Mouse (Mus musculus): ENCODE results near the gene St3gal2. TPM values are rescaled to one million over a fixed set of nuclear protein-coding genes. Genes with fewer than 3 reads are reported as not detected.
A peak's percentile ranks its signal among the peaks of the same experiment; 100 is the strongest.
"Not testable (repeated sequence)": the region's sequence is repeated elsewhere in the genome, so short reads cannot be mapped to it uniquely, and the experiment has no call there.

The St3gal2 gene
- 20.2 and 25.4 TPM in 2 replicates for polyA plus RNA-seq (2012; rRNA removed)

DNA sequence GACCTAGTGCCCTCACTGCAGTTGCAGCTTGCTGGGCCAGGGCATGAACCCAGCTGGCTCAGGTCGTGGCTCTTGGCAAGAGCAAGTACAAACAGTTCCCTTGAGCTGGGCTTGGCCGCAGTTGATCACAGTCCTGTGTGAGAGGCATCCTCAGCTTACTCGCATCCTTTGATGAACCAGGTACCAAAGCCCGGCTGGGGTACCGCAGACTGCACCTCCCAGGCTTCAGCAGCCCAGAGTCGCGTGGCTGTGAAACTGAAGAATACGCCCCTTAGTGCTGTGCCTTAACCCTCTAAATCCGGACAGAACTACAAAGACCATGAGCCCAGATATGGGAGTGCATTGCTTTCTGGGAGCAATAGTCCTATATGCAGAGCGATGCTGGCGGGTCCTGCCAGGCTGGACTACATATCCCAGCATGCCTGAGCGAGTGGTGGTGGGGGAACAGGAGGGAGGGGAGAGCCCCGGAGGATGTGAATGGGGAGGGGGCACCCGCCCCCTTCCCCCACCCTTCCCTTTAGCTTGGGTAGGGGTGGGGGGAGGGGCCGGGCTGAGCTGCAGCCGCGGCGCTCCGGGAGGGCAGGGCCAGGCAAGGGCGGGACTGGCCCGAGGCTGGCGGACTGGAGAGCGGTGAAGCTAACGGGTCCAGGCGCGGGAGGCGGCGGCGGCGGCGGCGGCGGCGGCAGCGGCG is at the start of gene St3gal2:
TSS of gene St3gal2 (plus strand) at position 582 of the 691 bp plus-strand sequence.
- peak; percentile 62 for DNase-seq (ENCODE audit: low spot score)

- no peak for DNase-seq (ENCODE audit: low spot score)
Observed at GRCm38 (mm10) chr8:110870501-110870900, 49.2 kb upstream of the St3gal2 start.

DNA sequence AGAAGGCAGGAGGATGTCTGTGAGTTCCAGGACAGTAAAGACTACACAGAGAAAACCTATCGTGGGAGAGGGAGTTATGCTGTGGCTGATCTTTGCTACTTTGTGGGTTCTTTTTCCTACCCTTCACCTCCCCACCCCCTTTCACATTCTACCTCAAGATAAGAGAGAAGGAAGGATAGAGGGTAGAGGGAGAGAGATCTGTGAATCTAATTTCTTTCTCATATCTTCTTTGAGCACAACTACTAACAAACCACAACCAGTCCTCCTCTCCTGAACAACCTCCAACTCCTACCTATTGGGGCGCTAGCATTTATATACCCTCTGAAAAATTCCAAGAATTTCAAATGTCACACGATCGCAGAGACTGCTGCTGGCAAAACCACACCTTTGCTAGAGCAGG is 41.9 kb upstream of the St3gal2 start:
- no peak for DNase-seq (ENCODE audit: low spot score)

DNA sequence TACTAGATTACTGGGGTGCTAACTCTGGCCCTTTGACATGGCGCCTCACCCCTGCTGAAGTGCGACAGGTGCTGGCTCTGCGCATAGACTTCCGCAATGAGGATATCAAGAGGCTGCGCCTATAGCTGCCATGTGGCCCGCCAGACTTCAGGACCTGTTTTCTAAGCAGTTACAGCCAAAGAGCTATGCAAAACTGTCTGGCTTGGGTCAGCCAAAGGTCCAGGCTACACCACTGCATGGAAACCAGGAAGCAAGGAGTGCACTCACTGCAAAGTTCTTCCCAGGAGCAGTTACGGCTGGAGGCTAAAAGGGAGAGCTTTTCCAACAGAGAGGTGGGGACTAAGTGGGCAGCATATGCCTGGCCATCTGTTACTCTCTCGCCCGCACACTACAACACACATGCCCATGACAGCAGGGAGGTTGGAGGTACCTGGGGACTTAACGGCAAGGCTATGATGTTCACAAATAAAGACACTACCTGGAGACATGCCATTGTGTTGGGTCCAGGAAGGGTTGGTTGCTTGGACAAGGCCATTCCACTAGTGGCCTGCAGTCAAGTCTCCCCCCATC is 37.9 kb upstream of the St3gal2 start:
- DNase-seq (ENCODE audit: low spot score) = no peak

GRCm38 (mm10) chr8:110883824-110884223 is 35.9 kb upstream of the St3gal2 start:
- DNase-seq (ENCODE audit: low spot score) = no peak

- DNase-seq (ENCODE audit: low spot score) = no peak
Observed at GRCm38 (mm10) chr8:110886634-110887033, 33.1 kb upstream of the St3gal2 start.

DNA sequence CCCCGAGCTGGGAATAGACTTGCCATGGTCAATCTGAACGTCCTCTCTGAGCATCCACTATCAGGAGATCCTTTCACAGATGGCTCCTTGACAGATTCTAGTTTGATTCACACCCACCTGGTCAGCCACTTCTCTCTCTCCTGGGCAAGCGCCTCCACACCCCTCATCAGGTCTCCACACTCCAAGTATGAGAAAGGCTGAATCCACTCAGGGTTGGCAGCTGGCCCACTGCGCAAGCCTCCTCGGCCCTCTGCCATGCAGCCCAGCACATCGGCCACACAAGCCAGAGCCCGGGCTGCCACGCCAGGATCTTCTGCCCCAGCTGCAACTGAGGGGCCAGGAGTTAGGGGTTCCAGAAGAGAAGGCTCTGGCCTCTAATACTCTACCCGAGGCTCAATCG is 32.2 kb upstream of the St3gal2 start:
- no peak for DNase-seq (ENCODE audit: low spot score)

DNA sequence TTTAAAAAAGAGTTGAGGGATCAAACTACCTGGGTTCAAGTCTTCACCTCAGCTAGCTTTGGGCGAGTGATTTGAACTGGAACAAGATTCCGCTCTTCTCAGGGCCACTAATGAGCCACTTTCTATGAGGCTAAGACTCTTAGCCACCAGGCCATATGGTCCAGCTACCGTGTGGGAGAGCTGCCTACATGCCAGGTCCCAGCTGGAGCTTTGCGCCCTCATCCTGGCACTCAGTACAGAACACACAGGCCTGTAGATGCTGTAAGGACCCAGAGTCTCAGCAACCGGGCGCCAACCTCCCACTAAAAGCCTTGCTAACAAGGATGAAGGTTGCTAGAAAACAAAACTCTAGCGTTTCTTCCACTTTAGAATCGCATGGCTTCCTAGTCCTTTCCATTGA is 31.3 kb upstream of the St3gal2 start:
- DNase-seq (ENCODE audit: low spot score) = no peak

GRCm38 (mm10) chr8:110888860-110889259 is 30.9 kb upstream of the St3gal2 start:
- DNase-seq (ENCODE audit: low spot score) = no peak

DNA sequence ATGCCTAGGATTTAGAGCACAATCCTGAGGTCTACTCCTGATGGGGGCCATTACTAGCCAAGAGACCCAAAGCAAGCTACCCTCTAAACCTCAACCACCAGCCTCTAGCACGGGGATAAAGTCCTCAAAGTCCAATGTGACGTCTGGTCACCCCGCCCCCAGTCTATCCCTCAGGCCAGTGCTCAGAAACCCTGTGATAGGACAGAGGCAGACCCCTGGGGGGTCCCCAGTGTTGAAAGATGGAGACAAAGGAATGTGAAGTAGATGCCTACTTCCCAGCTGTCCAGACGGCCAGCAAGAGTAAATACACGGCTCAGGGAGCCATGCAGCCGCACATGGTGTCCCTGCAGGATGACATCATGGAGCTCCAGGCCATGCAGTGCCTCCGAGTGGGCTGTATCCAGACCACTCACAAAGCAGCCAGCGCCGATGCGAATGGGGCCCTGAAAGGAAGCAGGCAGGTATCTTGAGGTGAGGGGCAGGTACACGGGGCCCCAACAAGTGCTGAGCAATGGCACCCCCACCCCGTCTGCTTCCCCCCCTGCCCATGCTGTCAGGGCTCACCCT is 29.7 kb upstream of the St3gal2 start:
- DNase-seq (ENCODE audit: low spot score) = no peak

- no peak for DNase-seq (ENCODE audit: low spot score)
Observed at GRCm38 (mm10) chr8:110892040-110892439, 27.7 kb upstream of the St3gal2 start.

DNA sequence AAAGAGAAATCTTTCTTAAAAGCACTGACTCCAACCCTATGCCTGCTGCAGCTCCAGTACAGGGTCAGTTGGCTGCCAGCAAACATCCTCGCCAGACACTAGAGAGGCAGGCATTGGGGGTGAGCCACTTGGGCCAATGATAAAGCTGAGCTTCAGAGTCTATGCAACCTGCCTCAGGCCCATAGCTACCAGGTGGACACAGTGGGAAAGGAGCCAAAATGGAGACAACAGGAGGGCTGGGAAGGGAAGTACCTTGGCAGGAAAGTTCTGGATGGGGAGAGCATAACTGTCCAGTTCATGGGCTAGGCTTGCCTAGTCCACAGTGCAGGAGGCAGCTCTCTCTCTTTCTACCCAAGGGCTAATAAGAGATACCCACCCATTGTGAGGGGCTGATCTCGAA is 26.8 kb upstream of the St3gal2 start:
- no peak for DNase-seq (ENCODE audit: low spot score)

- no peak for DNase-seq (ENCODE audit: low spot score)
Observed at GRCm38 (mm10) chr8:110894851-110895250, 24.9 kb upstream of the St3gal2 start.

GRCm38 (mm10) chr8:110895254-110895653 is 24.5 kb upstream of the St3gal2 start:
- DNase-seq (ENCODE audit: low spot score) = no peak

DNA sequence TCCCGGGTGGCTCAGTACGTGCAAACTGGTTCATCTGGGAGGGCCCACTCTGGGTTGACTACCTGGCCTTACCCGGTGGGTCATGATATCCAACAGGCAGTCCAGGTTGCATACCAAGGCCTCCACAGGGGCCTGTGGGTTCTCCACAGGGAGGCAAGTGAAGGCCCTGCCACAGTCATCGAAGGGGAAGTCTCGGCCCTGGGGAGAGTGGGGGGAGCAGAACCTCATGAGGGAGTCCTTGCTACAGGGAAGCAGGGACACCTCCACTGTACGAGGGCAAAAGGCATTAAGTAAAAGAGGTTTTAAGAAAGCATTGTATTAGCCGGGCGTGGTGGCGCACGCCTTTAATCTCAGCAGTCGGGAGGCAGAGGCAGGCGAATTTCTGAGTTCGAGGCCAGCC is 23.9 kb upstream of the St3gal2 start:
- no peak for DNase-seq (ENCODE audit: low spot score)

DNA sequence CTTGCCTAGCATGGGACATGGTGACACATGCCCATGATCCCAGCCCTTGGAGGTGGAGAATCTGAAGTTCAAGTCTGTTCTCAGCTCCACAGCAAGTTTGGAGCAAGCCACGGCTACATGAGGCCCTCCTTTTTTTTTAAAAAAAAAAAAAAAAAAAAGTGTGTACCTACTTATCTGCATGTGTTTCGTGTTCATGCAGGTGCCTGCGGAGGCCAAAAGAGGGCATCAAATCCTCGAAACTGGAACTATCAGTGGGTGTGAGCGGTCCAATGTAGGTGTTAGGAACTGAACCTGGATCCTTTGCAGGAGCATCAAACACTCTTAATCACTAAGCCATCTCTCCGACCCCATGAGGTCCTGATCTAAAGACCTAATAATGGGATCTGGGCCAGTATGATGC is 22.2 kb upstream of the St3gal2 start:
- no peak for DNase-seq (ENCODE audit: low spot score)

DNA sequence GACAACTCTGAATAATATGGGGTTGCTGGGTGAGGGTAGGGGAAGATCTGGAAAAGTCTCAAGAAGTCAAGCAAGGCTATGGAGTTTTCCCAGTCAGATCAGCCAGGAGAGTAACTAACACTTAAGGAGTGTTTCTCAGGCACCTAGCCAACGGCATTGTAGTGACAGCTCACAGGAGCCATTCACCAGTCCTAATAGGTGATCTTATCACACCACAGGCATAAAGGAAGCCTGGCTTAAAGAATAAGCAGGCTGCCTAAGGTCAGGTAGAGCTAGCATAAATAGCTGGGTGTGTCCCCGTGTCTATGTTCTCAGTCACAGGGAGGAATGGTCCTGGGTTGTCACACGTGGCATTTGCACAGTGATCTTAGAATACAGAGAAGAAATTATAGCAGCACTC is 18.7 kb upstream of the St3gal2 start:
- DNase-seq (ENCODE audit: low spot score) = no peak

DNA sequence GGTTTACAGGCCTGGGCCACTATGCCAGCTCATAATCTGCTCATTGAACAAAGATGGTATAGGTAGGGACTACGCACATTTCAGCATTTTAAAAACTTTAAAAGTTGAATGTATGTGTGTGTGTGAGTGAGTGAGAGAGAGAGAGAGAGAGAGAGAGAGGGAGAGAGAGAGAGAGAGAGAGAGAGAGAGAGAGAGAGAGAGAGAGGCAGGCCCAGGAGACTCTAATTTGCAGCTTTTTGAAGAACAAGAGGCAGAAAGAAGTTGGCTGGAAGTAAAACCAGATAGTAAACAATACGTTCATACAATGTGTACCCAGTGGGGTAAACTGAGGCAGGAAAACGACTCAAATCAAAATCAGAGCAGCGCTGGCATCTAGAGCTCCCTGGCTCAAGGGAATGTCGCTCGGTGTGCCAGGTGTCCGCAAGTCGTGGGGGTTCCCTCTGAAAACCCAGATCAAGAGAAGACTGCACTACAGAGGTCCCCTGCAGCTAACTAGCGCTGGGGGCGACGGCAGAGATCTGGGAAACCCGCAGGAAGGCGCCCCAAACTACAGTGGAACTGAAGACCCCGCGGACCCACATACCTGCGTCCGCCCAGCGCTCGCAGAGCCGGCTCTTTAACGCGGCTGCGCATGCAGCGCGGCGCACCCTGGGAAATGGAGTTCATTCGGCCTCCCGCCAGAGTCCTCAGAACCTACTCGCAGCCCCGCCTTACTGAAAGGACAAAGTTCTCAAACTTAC is 17.7 kb upstream of the St3gal2 start, which contains the start of gene Fuk:
TSS of gene Fuk (minus strand) at position 650 of the 740 bp plus-strand sequence.
- DNase-seq (ENCODE audit: low spot score) = peak; percentile 64

DNA sequence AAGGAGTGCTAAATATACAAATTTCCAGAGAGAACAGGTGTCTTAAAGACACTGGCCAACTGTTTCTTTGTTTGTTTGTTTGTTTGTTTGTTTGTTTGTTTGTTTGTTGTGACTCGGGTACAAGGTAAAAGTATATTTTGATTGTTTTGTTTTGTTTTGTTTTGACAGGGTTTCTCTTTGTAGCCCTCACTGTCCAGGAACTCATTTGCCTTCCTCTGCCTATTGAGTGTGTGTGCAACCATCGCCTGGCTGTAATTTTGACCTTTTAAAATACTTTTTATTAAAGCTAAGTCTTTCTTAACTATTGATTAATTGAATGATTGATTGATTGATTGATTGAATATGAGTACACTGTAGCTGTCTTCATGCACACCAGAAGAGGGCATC is 17.1 kb upstream of the St3gal2 start:
- no peak for DNase-seq (ENCODE audit: low spot score)

DNA sequence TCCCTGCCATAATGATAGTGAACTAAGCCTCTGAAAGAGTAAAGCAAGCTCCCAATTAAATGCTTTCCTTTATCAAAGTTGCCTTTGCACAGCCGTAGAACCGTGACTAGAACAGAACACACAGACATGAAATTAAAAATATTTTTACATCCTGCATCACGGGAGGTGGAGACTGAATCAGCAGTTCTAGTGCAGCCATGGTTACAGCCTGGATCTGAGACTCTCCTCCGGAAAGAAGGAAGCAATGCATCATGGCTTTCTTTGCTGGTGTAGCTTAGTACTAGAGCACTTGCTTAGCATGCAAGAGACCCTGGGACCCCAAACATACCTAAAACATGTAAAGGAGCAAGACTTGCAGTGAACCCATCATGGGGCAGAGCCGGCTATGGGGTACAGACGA is 14.3 kb upstream of the St3gal2 start:
- no peak for DNase-seq (ENCODE audit: low spot score)

- DNase-seq (ENCODE audit: low spot score) = no peak
Observed at GRCm38 (mm10) chr8:110906682-110907081, 13.0 kb upstream of the St3gal2 start.

DNA sequence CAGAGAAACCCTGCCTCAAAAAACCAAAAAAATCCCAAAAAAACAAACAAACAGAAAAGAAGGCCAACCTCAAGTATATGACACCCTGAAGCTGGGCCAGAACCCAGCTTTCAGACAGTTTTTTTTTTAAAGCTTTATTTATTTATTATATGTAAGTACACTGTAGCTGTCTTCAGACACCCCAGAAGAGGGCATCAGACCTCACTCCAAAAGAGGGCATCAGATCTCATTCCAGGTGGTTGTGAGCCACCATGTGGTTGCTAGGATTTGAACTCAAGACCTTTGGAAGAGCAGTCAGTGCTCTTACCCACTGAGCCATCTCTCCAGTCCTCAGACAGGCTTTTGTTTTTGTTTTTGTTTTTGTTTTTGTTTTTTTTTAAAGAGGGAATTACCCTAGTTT is 9.9 kb upstream of the St3gal2 start:
- not testable (repeated sequence) for DNase-seq (ENCODE audit: low spot score)

All from urinary bladder, adult 2 months (tissue).